Mouse (Mus musculus) heart, postnatal 36 days (tissue): Measurements from ENCODE around the gene Ppp1r9a. TPM values are rescaled to one million over a fixed set of nuclear protein-coding genes. Genes with fewer than 3 reads are reported as not detected.

Source experiments
- DNase-seq, 2 experiments: peaks; one replicate each; pipeline ENCODE4 v3.0.0; 2021 to 2022
- intact Hi-C: fragments of 180-260 bp; cut with DNase I; formaldehyde crosslinking; loops from one replicate; pipeline ENCODE4 v1.15.1; 2025
- total RNA-seq, 2 experiments: library from RNA; stranded (reverse); gene quantifications; 2 replicates each; pipeline ENCODE4 v1.2.3; 2021

The Ppp1r9a gene
- total RNA-seq, 2 experiments from 2014 or later = 12.1 to 13.3 TPM

GRCm38 (mm10) chr6:4953028-4953719, 50.5 kb downstream of the Ppp1r9a start:
- DNase-seq = no peak
- intact Hi-C loops = no loop called here

DNA sequence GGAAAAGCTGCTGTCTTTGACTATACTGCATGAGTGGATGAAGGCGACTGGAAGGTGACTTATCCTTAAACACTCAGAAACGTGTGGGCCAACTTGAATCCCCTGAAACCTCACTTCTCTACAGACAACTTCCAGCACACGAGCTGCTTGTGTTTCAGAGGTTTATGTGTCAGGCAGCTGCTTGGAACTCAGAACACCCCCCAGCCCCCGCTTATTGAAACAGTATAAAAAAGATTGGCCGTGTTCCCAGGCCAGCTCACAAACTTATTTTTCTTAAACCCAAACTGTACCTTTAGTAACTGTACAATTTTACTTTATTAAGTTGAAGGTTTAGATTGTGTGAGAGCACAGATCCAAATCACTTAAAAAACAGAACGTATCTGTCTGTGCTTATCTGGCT, 53.9 kb downstream of the Ppp1r9a start:
- intact Hi-C loops = no loop called here
- no peak for DNase-seq

- intact Hi-C loops = no loop called here
- DNase-seq = no peak
Observed at GRCm38 (mm10) chr6:4962197-4962596, 59.5 kb downstream of the Ppp1r9a start.

- no peak for DNase-seq
- intact Hi-C loops = no loop called here
Observed at GRCm38 (mm10) chr6:4963049-4963448, 60.3 kb downstream of the Ppp1r9a start.

DNA sequence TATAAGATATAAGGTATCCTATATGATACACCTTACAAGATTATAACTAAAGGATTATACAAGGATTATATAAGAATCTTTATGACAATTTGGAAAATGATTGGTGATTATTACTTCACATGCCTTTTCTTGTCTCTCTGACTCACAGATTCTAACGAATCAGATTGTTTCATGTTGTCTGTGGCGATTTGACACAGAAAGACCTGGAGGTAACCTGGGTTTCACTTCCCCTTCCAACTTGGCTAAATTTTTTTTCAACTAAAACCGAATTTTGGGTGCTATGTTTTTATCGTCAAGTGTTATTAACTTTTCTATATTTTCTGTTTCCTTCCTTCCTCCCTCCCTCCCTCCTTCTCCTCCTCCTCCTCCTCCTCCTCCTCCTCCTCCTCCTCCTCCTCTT, 64.5 kb downstream of the Ppp1r9a start:
- intact Hi-C loops = no loop called here
- no peak for DNase-seq

DNA sequence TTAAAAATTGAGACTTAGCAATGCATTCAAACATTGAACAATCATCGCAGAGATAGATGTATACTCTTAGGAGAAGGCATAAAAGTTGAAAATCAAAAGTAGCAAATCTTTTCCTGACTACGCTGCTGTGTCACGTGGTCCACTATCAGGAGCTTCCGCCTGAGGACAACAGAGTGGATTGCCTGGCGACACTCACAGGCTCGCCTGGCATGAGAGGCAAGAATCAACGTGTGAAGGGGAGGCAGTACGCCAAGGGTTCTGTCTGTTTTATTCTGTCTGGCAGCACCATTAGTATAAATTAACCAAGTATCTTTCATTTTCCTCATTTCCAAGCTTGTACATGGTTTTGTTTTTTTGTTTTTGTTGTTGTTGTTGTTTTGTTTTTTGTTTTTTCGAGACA, 68.5 kb downstream of the Ppp1r9a start:
- DNase-seq = peak in 1 of 2 experiments; percentile 39
- intact Hi-C loops = no loop called here

- no peak for DNase-seq
- intact Hi-C loops = no loop called here
Observed at GRCm38 (mm10) chr6:4972808-4973207, 70.1 kb downstream of the Ppp1r9a start.

DNA sequence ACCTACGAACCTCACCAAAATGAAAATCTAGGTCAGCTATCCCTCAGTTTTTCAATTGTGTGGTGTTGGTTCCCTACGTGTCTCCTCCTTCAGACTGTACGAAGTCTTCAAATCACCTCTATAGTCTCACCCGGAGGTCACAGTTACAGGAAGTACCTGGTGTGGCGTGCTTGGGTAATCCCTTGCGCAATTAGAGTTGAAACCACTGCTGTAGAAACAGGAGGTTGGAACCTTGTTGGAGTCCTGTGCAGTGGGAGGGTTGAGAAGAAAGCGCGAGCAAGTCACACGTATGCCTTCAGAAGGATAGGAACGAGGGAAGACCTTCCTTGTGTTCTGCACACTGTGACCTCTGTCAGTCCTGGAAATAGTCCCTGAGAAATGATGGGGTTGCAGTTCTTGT, 70.6 kb downstream of the Ppp1r9a start:
- DNase-seq = no peak
- intact Hi-C loops = no loop called here

GRCm38 (mm10) chr6:4977515-4977914, 74.8 kb downstream of the Ppp1r9a start:
- DNase-seq = no peak
- intact Hi-C loops = no loop called here

DNA sequence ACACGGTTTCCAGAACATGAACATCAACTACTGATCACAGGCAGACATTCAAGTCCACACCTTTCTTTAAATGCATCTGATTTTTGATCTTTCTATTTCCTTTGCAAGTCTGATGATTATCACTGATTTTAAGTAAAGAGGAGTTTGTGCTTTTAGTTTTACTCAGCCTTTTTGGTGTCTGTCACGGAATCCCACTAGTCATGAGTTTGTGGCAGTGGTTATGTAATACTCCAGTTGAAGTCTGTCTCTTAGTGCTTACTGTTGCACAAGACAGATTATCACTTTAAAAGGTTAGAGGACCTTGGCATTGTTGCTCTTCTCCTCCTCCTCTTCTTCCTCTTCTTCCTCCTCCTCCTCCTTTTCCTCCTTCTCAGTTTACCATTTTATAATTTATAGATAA, 75.5 kb downstream of the Ppp1r9a start:
- intact Hi-C loops = no loop called here
- DNase-seq = no peak

DNA sequence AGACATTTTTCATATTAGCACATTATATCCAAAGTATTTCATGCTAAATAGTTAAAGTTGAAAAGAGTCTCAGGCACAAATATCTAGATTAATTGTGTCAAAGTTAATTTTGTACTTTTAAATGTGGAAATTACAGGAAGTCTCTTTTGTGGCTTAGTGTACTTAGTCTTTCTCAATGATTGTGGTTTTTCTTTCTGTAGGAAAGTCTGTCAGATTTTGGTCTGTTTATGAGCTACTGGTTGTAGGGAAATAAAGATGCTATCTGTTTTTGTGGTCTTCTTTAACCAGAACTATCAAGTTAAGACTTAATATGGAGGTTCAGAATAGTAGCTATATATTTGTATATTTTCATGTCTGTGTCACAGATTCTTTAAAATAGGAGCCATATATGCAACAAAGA, 76.2 kb downstream of the Ppp1r9a start:
- no peak for DNase-seq
- intact Hi-C loops = no loop called here

DNA sequence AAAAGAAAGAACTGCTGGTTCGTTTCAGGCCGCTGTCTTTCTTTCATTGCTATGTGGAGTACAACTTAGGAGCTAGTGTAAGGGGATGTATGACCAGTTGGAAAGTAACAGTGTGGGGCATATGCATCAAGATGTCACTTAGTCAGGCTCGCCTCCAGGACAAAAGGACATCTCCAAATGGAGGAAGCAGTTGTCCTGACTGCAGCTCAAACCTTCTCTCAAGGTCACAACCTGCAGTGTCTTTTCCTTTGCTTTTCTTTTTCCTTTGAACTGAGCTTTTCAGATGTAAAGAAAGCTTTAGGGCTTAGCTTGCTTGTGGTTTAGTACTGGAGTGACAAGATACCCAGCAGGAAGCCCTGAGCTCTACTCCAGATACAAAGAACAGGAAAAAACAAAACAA, 77.4 kb downstream of the Ppp1r9a start:
- intact Hi-C loops = no loop called here
- no peak for DNase-seq

DNA sequence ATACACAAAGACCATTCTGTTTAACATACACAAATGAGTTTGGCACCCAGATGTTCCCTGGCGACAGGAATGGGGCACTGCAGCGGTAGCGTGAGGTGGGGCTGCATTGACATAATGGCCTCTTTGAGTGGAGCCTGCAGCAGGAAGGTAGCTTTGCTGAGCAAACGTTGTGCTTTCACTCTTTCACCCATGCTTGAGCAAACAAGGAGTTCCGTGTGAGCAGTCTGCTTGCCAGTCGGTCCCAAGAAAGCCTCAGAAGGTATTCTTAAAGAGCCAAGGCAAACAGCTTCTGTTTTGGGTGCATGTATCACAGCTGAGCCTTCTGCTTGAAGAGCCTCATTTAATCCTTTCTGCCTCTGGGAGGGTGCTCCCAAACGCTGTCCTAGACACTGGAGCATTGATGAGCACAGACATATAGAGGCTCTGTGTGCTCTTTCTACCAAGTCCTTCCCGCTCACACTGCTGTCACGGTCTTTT, 80.0 kb downstream of the Ppp1r9a start:
- DNase-seq = no peak
- intact Hi-C loops = no loop called here

DNA sequence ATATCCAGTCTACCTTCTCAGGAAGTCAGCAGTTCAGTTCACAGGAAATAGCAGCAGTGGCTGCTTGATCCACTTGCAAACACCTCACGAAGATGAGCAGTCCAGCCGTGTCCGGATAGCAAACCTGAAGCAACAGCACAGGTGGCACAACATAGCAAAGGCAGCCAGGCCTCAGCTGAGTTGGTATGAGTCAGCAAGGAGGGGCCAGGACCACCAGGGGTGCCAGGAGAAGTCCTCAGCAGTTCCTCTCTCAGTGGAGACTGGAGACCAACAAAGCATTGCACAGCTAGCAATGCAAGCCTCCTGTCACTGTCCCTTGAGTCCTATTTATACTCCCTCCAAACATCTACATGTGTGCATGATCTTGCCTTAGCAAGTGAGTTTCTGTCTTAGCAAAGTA, 83.0 kb downstream of the Ppp1r9a start:
- DNase-seq = no peak
- intact Hi-C loops = no loop called here

DNA sequence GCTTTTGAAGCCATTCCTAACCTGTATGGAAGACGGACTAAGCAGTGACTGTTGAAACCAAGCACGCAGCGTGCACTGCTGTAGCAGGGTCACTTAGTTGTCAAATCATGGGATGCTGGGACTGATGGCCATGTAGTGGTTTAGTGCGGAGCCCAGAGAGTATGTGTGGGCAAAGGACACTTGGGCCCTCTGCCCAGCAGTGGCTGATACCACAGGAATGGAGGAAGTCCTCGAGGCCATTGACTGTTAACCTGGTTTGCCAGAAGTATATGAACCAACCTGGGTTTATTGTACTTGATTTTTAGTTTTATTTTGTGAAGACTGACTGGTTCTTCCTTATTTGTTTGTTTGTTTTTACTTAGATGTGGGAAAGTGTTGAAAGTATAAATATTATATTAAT, 84.4 kb downstream of the Ppp1r9a start:
- DNase-seq = no peak

GRCm38 (mm10) chr6:4988688-4989087, 86.0 kb downstream of the Ppp1r9a start:
- DNase-seq = no peak
- intact Hi-C loops = no loop called here

More for the DNA sequence above, 84.4 kb downstream of the Ppp1r9a start:
- intact Hi-C loops = no loop called here

DNA sequence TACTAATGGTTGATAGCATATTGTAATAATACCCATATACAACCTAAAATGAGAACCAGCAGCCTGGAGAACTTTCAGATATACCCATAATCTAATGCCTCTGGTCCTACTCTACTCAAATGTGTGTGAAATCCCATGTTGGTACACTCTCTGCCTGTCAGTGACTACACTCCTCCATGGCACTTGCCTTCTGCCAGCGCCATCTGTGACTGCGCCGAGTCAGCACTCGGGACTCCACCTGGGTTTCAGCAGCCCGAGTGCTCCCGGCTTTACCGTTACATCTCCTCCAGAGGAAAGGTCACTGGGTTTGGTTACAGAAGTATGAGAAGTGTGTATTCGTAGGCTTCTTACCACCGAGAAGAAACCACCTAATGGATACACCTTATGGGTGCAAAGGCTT, 89.6 kb downstream of the Ppp1r9a start:
- DNase-seq = no peak
- intact Hi-C loops = no loop called here

GRCm38 (mm10) chr6:4993600-4994160, 91.0 kb downstream of the Ppp1r9a start:
- intact Hi-C loops = no loop called here
- DNase-seq = no peak

- DNase-seq = no peak
- intact Hi-C loops = no loop called here
Observed at GRCm38 (mm10) chr6:4994161-4994919, 91.6 kb downstream of the Ppp1r9a start.

GRCm38 (mm10) chr6:4997599-4997998, 94.9 kb downstream of the Ppp1r9a start:
- DNase-seq = no peak
- intact Hi-C loops = no loop called here

- intact Hi-C loops = no loop called here
- no peak for DNase-seq
Observed at GRCm38 (mm10) chr6:4998929-4999328, 96.2 kb downstream of the Ppp1r9a start.

DNA sequence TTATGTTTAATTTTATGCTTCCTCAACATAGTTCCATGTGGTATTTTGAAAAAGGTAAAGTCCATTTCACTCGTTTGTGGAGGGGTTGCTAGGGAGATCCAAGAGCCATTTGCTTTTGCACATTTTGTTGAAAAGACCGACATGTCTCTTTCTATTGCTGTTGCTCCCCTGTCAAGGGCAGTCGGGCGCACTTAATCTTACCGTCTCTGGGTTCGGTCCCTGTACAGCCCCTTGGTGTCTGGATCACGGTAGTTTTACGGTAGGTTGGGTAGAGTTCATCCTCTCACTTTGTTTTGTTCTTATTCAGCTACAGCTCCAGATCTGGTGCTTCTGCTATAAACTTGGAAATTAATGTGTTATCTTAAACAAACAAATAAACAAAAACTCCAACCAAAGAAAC, 98.1 kb downstream of the Ppp1r9a start:
- DNase-seq = no peak
- intact Hi-C loops = no loop called here
